Mouse (Mus musculus) heart, adult 2 months (tissue): ENCODE results near the gene Selenos. TPM values are rescaled to one million over a fixed set of nuclear protein-coding genes. Genes with fewer than 3 reads are reported as not detected.
A peak's percentile ranks its signal among the peaks of the same experiment; 100 is the strongest.

Source experiments
- DNase-seq, 2 experiments: peaks; one replicate each; pipeline ENCODE4 v3.0.0; 2021
- H3K27ac ChIP-seq: fragments of 200-600 bp; 2 replicates; pipeline ENCODE4 v1.8.1; 2022
- H3K27me3 ChIP-seq: fragments of 200-500 bp; 2 replicates; pipeline ENCODE4 v1.6.1; 2012; ENCODE audit warnings: mild to moderate bottlenecking, low read length, inconsistent platforms, mixed read lengths; ENCODE audit not compliant: control insufficient read depth, insufficient read depth
- H3K36me3 ChIP-seq: fragments of 200-500 bp; 2 replicates; pipeline ENCODE4 v1.6.1; 2012; ENCODE audit warnings: low read length, inconsistent platforms; ENCODE audit not compliant: control insufficient read depth, insufficient read depth
- H3K4me1 ChIP-seq: fragments of 200-500 bp; 2 replicates; pipeline ENCODE4 v1.6.1; 2011; ENCODE audit warnings: low read length; ENCODE audit not compliant: control insufficient read depth, insufficient read depth
- H3K4me3 ChIP-seq: fragments of 200-600 bp; 2 replicates; pipeline ENCODE4 v1.8.1; 2022
- H3K79me2 ChIP-seq: fragments of 200-500 bp; replicated peaks from 2 replicates; pipeline ENCODE4 v1.6.1; 2012; ENCODE audit warnings: mild to moderate bottlenecking, inconsistent platforms, low read length, moderate library complexity, mixed read lengths; ENCODE audit not compliant: control insufficient read depth, insufficient read depth
- H3K9ac ChIP-seq: fragments of 200-500 bp; 2 replicates; pipeline ENCODE4 v1.6.1; 2012; ENCODE audit warnings: low read depth, mild to moderate bottlenecking, control low read depth, inconsistent platforms, low read length, mixed read lengths
- CTCF ChIP-seq: fragments of 200-600 bp; IDR thresholded peaks from 2 replicates; pipeline ENCODE4 v1.8.1; 2022; ENCODE audit warnings: antibody characterized with exemption, mild to moderate bottlenecking, moderate library complexity
- EP300 ChIP-seq: fragments of 200-500 bp; IDR thresholded peaks from 2 replicates; pipeline ENCODE4 v1.6.1; 2011; ENCODE audit warnings: low read depth, low read length, control low read depth; ENCODE audit not compliant: insufficient read depth
- POLR2A ChIP-seq: fragments of 200-500 bp; IDR thresholded peaks from 2 replicates; pipeline ENCODE4 v1.6.1; 2011; ENCODE audit warnings: mild to moderate bottlenecking, low read depth, low read length, control low read depth; ENCODE audit not compliant: insufficient read depth
- WGBS: fragments of 180-500 bp; shearing (Covaris S2); methylation state at CpG from one replicate; pipeline ENCODE4 v1.1.7; 2018; 5-methylcytosine and 5-hydroxymethylcytosine counted together
- intact Hi-C: fragments of 180-260 bp; cut with DNase I; formaldehyde crosslinking; loops from one replicate; pipeline ENCODE4 v1.15.1; 2025
- polyA plus RNA-seq: library from polyadenylated mRNA; depleted of rRNA; stranded (reverse); fragments of >200 nt; gene quantifications from 2 replicates; pipeline ENCODE4 v1.2.3, GENCODE M21; 2012
- total RNA-seq, 2 experiments: library from RNA; stranded (reverse); gene quantifications; 2 replicates each; pipeline ENCODE4 v1.2.3; 2021

The Selenos gene
- total and polyA plus RNA-seq, 3 experiments: 32.5 to 43.7 (median 34.1) TPM

DNA sequence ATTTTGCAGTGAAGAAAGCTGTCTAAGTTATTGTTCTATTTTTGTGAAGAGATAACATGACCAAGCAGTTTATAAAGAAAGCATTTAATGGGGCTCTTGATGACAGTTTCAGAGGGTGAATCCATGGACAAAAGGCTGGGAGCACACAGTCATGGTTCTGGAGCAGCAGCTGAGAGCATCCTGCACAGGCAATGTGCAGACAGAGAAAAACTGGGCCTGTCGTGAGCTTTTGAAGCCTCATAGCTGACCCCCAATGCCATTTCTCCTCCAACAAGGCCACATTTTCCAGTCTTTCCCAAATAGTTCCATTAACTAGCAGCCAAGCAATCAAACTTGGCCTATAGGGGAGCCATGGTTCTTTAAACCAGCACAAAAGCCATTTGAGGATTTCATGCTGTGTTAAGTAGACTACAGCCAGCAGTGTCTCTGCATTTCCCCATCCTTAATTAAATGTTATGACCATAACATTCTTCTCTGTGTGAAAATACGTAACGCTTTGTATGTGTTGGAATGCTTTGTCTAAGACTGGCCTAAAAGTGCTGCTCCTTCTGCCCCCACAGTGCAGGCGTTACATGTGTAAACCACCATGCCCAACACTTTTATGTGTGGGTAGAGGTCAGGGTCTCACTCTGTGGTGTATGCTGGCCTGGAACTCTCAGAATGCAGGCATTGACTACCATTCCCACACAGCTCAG, 48.6 kb downstream of the Selenos start:
- peaks cover 5% of the 10 kb centered on the region for H3K79me2 ChIP-seq
- WGBS: 90% methylated on average over 4 of the region's 4 CpGs
- TF ChIP-seq EP300: no peak
- TF ChIP-seq CTCF: no peak
- no peak for TF ChIP-seq POLR2A
- peak in 1 of 2 experiments; percentile 11 for DNase-seq
- no peak overlapping the region for H3K27ac ChIP-seq
- H3K4me3 ChIP-seq: no peak overlapping the region
- intact Hi-C loops: no loop called here
- no peak overlapping the region for H3K9ac ChIP-seq
- peaks cover 6% of the 10 kb centered on the region for H3K36me3 ChIP-seq
- H3K27me3 ChIP-seq: no peaks in the 10 kb centered on the region
- H3K4me1 ChIP-seq: peaks cover 10% of the 10 kb centered on the region

DNA sequence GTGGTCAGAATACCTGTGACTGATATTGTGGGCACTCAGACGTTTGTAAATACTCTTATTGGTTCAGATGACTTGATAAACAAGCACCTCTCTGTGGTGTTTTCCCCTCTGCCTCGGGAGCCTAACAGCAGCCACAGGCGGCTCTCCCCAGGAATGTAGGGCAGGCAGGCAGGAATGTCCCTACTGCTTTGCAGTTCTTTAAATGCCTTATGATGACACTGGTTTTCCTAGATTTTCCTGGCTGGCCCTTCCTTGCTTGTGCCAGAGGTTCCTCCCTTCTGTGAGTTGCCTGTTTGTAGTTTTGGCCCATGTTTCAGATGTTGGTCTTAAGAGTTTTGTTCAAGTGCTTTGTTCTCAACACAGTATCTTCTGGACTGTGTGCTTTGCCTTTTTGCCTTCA, 49.4 kb downstream of the Selenos start:
- Histone ChIP-seq H3K36me3 (peaks cover 6% of the 10 kb centered on the region), H3K27me3 (no peaks in the 10 kb centered on the region), H3K4me1 (peaks cover 10% of the 10 kb centered on the region), H3K79me2 (peaks cover 5% of the 10 kb centered on the region), H3K4me3 (no peak overlapping the region), H3K27ac (no peak overlapping the region), H3K9ac (no peak overlapping the region)
- TF ChIP-seq CTCF (no peak), POLR2A (no peak), EP300 (no peak)
- DNase-seq: peak in 1 of 2 experiments; percentile 16
- WGBS: 21% methylated on average over 3 of the region's 3 CpGs
- intact Hi-C loops: no loop called here

DNA sequence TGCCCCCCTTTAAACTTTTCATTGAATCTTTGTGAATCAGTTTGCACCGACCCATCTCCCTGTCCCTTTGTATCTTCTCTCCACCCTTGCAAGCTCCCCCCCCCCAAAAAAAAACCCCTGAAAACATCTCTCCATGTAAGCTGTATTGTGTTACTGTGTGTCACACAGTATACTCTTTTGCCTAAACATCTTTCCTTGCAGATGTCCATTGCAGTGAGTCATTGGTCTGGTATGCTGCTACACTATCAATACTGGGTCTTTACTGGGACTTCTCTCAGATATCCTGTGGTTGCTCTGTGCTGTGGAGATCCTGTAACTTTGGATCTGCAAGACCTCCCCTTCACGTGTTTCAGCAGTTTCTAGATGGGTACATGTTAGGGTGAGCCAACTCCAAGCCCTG, 50.8 kb downstream of the Selenos start:
- Histone ChIP-seq H3K79me2 (peaks cover 2% of the 10 kb centered on the region), H3K36me3 (peaks cover 6% of the 10 kb centered on the region), H3K27me3 (no peaks in the 10 kb centered on the region), H3K4me1 (peaks cover 7% of the 10 kb centered on the region), H3K4me3 (no peak overlapping the region), H3K27ac (no peak overlapping the region), H3K9ac (no peak overlapping the region)
- no peak for TF ChIP-seq EP300
- no peak for TF ChIP-seq POLR2A
- TF ChIP-seq CTCF: no peak
- DNase-seq: peak in 1 of 2 experiments; percentile 6
- 63% methylated on average over 2 of the region's 2 CpGs for WGBS
- intact Hi-C loops: no loop called here

DNA sequence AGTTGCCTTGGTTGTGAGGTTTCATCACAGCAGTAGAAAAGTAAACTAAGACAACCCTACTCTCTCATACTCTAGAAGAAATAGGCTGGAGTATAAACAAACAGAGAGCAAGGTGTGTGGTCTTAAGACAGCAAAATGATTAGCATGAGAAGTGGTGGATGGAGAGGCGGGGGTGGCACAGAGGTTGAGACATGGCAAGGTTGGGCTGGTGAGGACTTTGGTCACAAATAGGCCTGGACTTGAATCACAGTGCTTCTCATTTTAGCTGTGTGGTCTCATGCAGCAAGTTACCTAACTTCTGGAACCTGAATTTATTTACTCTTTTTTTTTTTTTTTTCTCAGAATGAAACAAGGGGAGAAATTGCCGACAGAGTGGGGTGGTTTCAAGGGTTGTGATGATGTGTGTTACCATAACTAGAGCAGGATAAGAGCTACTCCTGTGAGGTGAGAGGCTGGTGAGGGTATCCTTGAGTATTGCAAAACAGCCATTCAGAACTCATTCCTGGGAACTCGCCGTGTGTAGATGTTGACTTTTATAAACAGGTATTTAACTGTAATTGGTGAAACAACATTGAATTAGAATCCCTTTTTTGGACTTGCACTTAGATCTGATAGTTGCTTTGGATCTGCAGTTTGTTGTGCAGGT, 52.5 kb downstream of the Selenos start:
- no peak for TF ChIP-seq EP300
- TF ChIP-seq POLR2A: no peak
- no peak for TF ChIP-seq CTCF
- H3K4me3 ChIP-seq: no peak overlapping the region
- H3K36me3 ChIP-seq: peaks cover 7% of the 10 kb centered on the region
- no peak overlapping the region for H3K9ac ChIP-seq
- no peak for DNase-seq
- H3K27ac ChIP-seq: no peak overlapping the region
- intact Hi-C loops: no loop called here
- peaks cover 9% of the 10 kb centered on the region for H3K4me1 ChIP-seq
- 89% methylated on average over 4 of the region's 4 CpGs for WGBS
- peaks cover under 1% of the 10 kb centered on the region for H3K79me2 ChIP-seq
- no peaks in the 10 kb centered on the region for H3K27me3 ChIP-seq

- TF ChIP-seq EP300 (no peak), CTCF (no peak), POLR2A (no peak)
- peaks cover 7% of the 10 kb centered on the region for H3K36me3 ChIP-seq
- DNase-seq: no peak
- 99% methylated on average over 3 of the region's 3 CpGs for whole genome bisulfite sequencing
- no peaks in the 10 kb centered on the region for H3K27me3 ChIP-seq
- intact Hi-C loops: no loop called here
- peaks cover 6% of the 10 kb centered on the region for H3K4me1 ChIP-seq
- H3K79me2 ChIP-seq: no peaks in the 10 kb centered on the region
- H3K9ac ChIP-seq: no peak overlapping the region
- H3K4me3 ChIP-seq: no peak overlapping the region
- no peak overlapping the region for H3K27ac ChIP-seq
Observed at GRCm38 (mm10) chr7:66134154-66134553, 54.7 kb downstream of the Selenos start.

- TF ChIP-seq CTCF (no peak), EP300 (no peak), POLR2A (no peak)
- Histone ChIP-seq H3K27me3 (no peaks in the 10 kb centered on the region), H3K79me2 (no peaks in the 10 kb centered on the region), H3K4me1 (peaks cover 9% of the 10 kb centered on the region), H3K9ac (no peak overlapping the region), H3K27ac (peak overlapping the region; percentile 46), H3K36me3 (peaks cover 7% of the 10 kb centered on the region), H3K4me3 (no peak overlapping the region)
- DNase-seq: no peak
- intact Hi-C loops: no loop called here
- 50% methylated on average over 3 of the region's 3 CpGs for WGBS
Observed at GRCm38 (mm10) chr7:66135644-66136043, 56.2 kb downstream of the Selenos start.
